Mouse (Mus musculus) left cerebral cortex, postnatal 4 days (tissue): Measurements from ENCODE around the gene H3f3a. TPM values are rescaled to one million over a fixed set of nuclear protein-coding genes. Genes with fewer than 3 reads are reported as not detected.
"Not testable (repeated sequence)": the region's sequence is repeated elsewhere in the genome, so short reads cannot be mapped to it uniquely, and the experiment has no call there.

Experiments used
- DNase-seq: peaks from one replicate; pipeline ENCODE4 v3.0.0-alpha.2; 2022
- intact Hi-C: fragments of 180-260 bp; cut with DNase I; formaldehyde crosslinking; loops from one replicate; pipeline ENCODE4 v1.15.1; 2025
- total RNA-seq, 2 experiments: library from RNA; stranded (reverse); gene quantifications; 2 replicates each; pipeline ENCODE4 v1.2.3; 2021

The H3f3a gene
- 100 to 1,000 TPM; 848 to 881 TPM for total RNA-seq

GRCm38 (mm10) chr1:180813885-180814740 is at the start of gene H3f3a:
H3f3a (minus strand) TSS chr1:180813943.
- peak; percentile 90 for DNase-seq
- intact Hi-C loops, result loop anchor here (2.0 kb wide), 1 partner anchor 35 kb away; no protein-coding TSS in a partner anchor

GRCm38 (mm10) chr1:180860030-180860429 is 46.3 kb upstream of the H3f3a start:
- intact Hi-C loops, result no loop called here

GRCm38 (mm10) chr1:180858763-180859162 is 45.0 kb upstream of the H3f3a start:
- intact Hi-C loops, result no loop called here
- DNase-seq, result no peak

More at GRCm38 (mm10) chr1:180860030-180860429, 46.3 kb upstream of the H3f3a start:
- DNase-seq, result no peak

GRCm38 (mm10) chr1:180850316-180851270 is 36.9 kb upstream of the H3f3a start, which contains the start of gene Sde2:
Sde2 (plus strand) TSS chr1:180851127.
- peak; percentile 100 for DNase-seq
- intact Hi-C loops, result no loop called here

- intact Hi-C loops, result loop anchor here (2.0 kb wide), 1 partner anchor 37 kb away; the partner anchor contains the start of gene H3f3a
- DNase-seq, result peak; percentile 14
Observed at GRCm38 (mm10) chr1:180849701-180850301, 36.1 kb upstream of the H3f3a start.

- intact Hi-C loops, result loop anchor here (2.0 kb wide), 1 partner anchor 36 kb away; the partner anchor contains the start of gene H3f3a
- peak; percentile 79 for DNase-seq
Observed at GRCm38 (mm10) chr1:180848511-180849241, 34.9 kb upstream of the H3f3a start.

- peak; percentile 70 for DNase-seq
- intact Hi-C loops, result loop anchor here (2.0 kb wide), 1 partner anchor 35 kb away; the partner anchor contains the start of gene H3f3a
Observed at GRCm38 (mm10) chr1:180848114-180848510, 34.4 kb upstream of the H3f3a start.

GRCm38 (mm10) chr1:180841561-180842300 is 28.0 kb upstream of the H3f3a start:
- intact Hi-C loops, result no loop called here
- no peak for DNase-seq

- intact Hi-C loops, result no loop called here
- no peak for DNase-seq
Observed at GRCm38 (mm10) chr1:180839201-180839910, 25.6 kb upstream of the H3f3a start.

- DNase-seq, result no peak
- intact Hi-C loops, result no loop called here
Observed at GRCm38 (mm10) chr1:180838014-180838413, 24.3 kb upstream of the H3f3a start.

- intact Hi-C loops, result no loop called here
- no peak for DNase-seq
Observed at GRCm38 (mm10) chr1:180837186-180837585, 23.4 kb upstream of the H3f3a start.

GRCm38 (mm10) chr1:180836467-180836866 is 22.7 kb upstream of the H3f3a start:
- not testable (repeated sequence) for DNase-seq

GRCm38 (mm10) chr1:180835273-180836015 is 21.7 kb upstream of the H3f3a start:
- intact Hi-C loops, result no loop called here
- no peak for DNase-seq

More at GRCm38 (mm10) chr1:180836467-180836866, 22.7 kb upstream of the H3f3a start:
- intact Hi-C loops, result not testable (repeated sequence)

- no peak for DNase-seq
- intact Hi-C loops, result no loop called here
Observed at GRCm38 (mm10) chr1:180830588-180831346, 17.0 kb upstream of the H3f3a start.

- intact Hi-C loops, result no loop called here
- DNase-seq, result no peak
Observed at GRCm38 (mm10) chr1:180830175-180830574, 16.4 kb upstream of the H3f3a start.

GRCm38 (mm10) chr1:180829775-180830174 is 16.0 kb upstream of the H3f3a start:
- DNase-seq, result no peak
- intact Hi-C loops, result no loop called here

GRCm38 (mm10) chr1:180826634-180827033 is 12.9 kb upstream of the H3f3a start:
- intact Hi-C loops, result no loop called here
- DNase-seq, result no peak
